Mouse (Mus musculus) layer of hippocampus, adult 11-12 months (tissue): ENCODE measurements around the gene 1700013G24Rik.

Experiments
- DNase-seq: peaks from one replicate; pipeline ENCODE4 v3.0.0; 2022; ENCODE audit warnings: low spot score

Gene 1700013G24Rik

GRCm38 (mm10) chr4:137495501-137496100 is 42.5 kb downstream of the 1700013G24Rik start:
- no peak for DNase-seq

DNA sequence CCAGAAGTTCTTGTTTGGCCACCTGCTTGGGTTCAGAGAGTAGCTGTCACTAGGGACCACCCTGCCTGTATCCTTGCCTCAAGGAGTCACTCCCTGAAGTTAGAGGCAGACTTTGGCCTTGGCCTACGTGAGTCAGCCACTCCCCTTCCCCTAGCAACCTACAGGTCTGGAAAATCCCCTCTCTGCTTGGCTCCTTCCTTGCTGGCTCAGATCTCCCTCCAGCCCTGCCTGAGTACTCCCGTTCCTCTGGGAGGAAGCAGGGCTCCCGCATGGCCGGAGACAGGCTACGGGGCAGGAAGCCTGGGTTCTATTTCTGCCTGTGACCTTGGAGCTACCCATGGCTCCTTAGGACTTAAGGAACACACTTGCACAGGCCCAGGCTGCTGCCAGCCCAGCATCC is 44.3 kb downstream of the 1700013G24Rik start:
- DNase-seq, result no peak

DNA sequence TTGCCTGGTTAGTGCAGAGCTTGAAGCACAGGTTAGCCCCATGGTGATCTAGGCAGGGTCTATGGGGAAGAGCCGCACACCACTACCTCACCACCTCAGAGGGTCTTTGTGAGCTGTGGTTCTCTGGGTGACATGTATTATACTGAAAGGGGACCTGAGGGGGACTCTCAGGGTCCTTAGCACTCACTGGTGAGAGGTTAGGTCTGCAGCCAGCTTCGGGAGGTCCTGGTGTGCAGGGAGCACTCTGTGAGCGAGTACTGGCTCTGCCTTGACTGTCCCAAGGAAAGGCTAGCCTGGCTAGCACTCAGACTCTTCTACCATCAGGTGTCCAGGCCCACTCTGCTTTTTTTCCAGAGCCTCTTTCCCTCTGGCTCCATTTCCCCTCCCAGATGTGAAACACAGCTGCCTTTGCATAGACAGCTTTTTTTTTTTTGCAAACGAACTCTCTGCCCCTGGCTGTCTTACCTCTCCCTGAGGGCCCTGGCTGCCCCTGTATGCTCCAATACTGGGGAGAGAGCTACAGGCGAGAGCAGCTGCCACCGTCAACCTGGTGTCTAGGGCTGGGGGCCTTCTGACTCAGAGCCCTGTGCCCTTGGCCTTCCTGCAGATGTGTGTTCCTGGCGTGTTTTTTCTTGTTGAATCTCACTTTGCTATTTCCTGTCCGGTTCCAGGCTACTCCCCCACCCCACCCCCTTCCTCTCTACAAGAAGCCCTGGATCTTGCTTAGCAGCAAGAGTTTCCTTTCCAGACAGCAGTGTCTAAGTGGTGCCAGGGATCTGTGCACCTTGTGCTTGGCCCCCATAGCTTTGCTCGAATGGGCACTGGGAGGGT is 45.0 kb downstream of the 1700013G24Rik start:
- no peak for DNase-seq

GRCm38 (mm10) chr4:137498882-137499583 is 45.9 kb downstream of the 1700013G24Rik start:
- DNase-seq, result no peak

DNA sequence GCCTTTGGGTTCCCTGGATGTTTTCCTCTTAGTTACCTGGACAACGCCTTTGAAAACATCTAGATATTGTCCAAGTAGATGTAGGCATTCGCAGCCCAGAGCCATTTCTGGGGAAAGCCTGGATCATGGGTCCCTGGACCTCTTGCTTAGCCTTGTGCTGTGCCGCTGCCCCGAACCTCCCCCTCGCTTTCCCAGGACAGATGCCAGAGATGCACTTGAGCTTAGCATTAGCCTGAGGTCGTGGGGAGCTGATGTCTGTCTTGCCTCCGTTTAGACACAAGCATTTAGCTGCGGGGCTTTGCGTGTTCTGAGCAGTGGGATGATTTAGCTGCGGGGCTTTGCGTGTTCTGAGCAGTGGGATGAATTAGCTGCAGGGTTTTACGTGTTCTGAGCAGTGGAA is 47.1 kb downstream of the 1700013G24Rik start:
- no peak for DNase-seq

DNA sequence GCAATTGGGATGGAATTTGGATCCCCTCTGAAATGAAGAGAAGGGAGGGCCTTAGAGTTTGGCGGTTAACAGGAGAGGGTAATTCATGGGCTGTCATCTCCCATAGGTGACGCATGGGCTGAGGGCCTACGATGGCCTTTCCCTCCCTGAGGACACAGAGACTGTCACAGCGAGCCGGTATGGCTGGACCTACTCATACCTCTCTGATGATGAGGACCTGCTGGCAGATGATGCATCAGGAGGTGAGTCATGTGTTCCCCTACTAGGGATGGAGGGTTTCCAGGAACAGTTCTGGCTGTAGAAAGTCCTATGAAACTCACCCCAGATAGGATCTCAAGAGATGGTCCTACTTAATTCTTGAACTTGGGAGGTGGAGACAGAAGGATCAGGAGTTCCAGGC is 47.9 kb downstream of the 1700013G24Rik start:
- DNase-seq, result no peak

DNA sequence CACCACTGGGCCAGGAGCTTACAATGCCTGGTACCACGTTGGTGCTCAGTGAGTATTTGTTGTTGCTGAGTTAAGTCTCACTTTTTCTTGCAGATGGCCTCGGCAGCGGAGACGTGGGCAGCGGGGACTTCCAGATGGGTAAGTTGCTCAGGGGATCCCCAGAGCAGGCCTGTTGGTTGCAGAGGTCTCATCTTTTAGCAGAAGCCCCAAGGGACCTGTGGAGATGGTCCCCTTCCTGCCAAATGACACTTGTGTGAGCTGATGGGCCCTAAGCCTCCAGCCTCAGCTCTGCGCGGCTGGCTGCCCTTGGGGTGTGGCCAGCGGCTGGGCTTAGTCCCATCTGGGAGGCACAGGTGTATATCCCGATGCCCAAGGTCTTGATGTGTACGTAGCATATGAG is 49.1 kb downstream of the 1700013G24Rik start:
- no peak for DNase-seq

- no peak for DNase-seq
Measured at GRCm38 (mm10) chr4:137502801-137503200, 49.7 kb downstream of the 1700013G24Rik start.

DNA sequence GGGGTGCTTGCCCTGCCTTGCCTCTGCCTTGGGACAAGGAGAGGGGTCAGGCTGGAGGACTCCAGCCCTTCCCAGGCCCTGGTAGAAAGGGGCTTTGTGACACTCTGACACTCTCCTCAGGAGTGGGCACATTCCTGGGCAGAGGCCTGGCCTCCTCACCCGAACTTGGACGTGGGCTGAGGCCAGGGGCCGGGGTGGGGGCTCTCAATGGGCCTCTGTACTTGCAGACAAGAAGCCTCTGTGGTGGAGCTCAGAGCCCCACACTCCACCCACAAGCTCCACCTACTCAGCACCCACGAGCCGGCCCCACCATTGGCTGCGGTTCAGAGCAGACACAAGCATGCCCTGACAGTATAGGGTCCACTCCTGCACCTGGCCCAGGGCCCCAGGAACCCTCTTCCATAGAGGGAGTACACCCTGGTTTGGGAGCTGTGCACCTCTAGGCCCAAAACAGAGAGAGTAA is 50.5 kb downstream of the 1700013G24Rik start:
- peak; percentile 53 for DNase-seq
